In genomic region chr15:78494968-78495406, GRCm38 (mm10) we compare ENCODE assay signal across 22 mouse cellular contexts. TPM values are rescaled to one million over a fixed set of nuclear protein-coding genes. Genes with fewer than 3 reads are reported as not detected.
DNase-seq lines count a peak whose midpoint lies in the region; ATAC-seq lines count a peak whose summit lies in the region.
"Had no signal": no experiment of that assay in that cellular context is flagged by ENCODE, and none has a peak within 500 bp of the region (broad histone marks: within the 10 kb centered on the region; RNA-seq: fewer than 3 reads in every experiment).

Gene Il2rb, minus strand, starts transcription at chr15:78495271.

- peak; percentile 57 for DNase-seq in A20 (ENCODE audit: low read depth, low spot score)
- DNase-seq in CD4-positive, CD25-positive, alpha-beta regulatory T cell, adult 2 months (ENCODE audit: low read depth, low spot score) = peak; percentile 93
- DNase-seq in splenic B cell, adult 2 months (ENCODE audit: low read depth, low spot score) = peak; percentile 48
- no peak for DNase-seq in ovary, postnatal 36 days (ENCODE audit: low spot score)
- no peak for DNase-seq in embryo, embryonic 9.5 days (ENCODE audit: extremely low spot score)
- no peak for DNase-seq in hindbrain, embryonic 10.5 days (ENCODE audit: low spot score)
- DNase-seq in urinary bladder, adult 18-20 months (ENCODE audit: low spot score in 2 of 2) = no peak
- DNase-seq: adrenal gland, postnatal 36 days; cerebellum, adult 9-10 months; gastrocnemius, postnatal 10 days; heart, adult 2 months had no signal

- peak; percentile 81 for ATAC-seq in inflammation-experienced regulatory T-cells, adult 6 months
- ATAC-seq: intestine, embryonic 15.5 days; liver, embryonic 12.5 days; midbrain, embryonic 16.5 days had no signal

- H3K9me3 ChIP-seq in hindbrain, embryonic 10.5 days = no peaks in the 10 kb centered on the region
- H3K9me3 ChIP-seq: embryonic facial prominence, embryonic 15.5 days; forebrain, embryonic 10.5 days; heart, embryonic 15.5 days; intestine, embryonic 15.5 days; kidney, embryonic 15.5 days; liver, embryonic 12.5 days; lung, embryonic 15.5 days; neural tube, embryonic 13.5 days had no signal

- WGBS in hindbrain, embryonic 10.5 days = 94% methylated on average over 11 of the region's 11 CpGs

- H3K4me1 ChIP-seq in hindbrain, embryonic 10.5 days (replicated peaks) = peaks cover 21% of the 10 kb centered on the region
- H3K4me1 ChIP-seq: heart, embryonic 15.5 days; intestine, embryonic 15.5 days; kidney, embryonic 15.5 days; liver, embryonic 12.5 days; lung, embryonic 15.5 days; neural tube, embryonic 13.5 days had no signal

- H3K36me3 ChIP-seq in splenic B cell, adult 2 months (ENCODE audit: control insufficient read depth, insufficient read depth, low read length, poor library complexity, severe bottlenecking) = no peaks in the 10 kb centered on the region
- no peaks in the 10 kb centered on the region for H3K36me3 ChIP-seq in hindbrain, embryonic 10.5 days
- H3K36me3 ChIP-seq: embryonic facial prominence, embryonic 15.5 days; forebrain, embryonic 10.5 days; heart, embryonic 15.5 days; intestine, embryonic 15.5 days; kidney, embryonic 15.5 days; liver, embryonic 12.5 days; lung, embryonic 15.5 days; neural tube, embryonic 13.5 days had no signal

- no peaks in the 10 kb centered on the region for H3K27me3 ChIP-seq in splenic B cell, adult 2 months (ENCODE audit: control insufficient read depth, insufficient read depth, low read length, poor library complexity, severe bottlenecking)
- H3K27me3 ChIP-seq in hindbrain, embryonic 10.5 days (ENCODE audit: insufficient read depth, poor library complexity, severe bottlenecking) = no peaks in the 10 kb centered on the region
- H3K27me3 ChIP-seq: embryonic facial prominence, embryonic 15.5 days; heart, embryonic 15.5 days; intestine, embryonic 15.5 days; kidney, embryonic 15.5 days; liver, embryonic 12.5 days; lung, embryonic 15.5 days; neural tube, embryonic 13.5 days had no signal

- no peak within 1 kb of the TSS for H3K27ac ChIP-seq in hindbrain, embryonic 10.5 days
- H3K27ac ChIP-seq: embryonic facial prominence, embryonic 15.5 days; forebrain, embryonic 10.5 days; heart, adult 2 months; heart, embryonic 15.5 days; intestine, embryonic 15.5 days; kidney, embryonic 15.5 days; liver, embryonic 12.5 days; lung, embryonic 15.5 days; neural tube, embryonic 13.5 days had no signal

- no peak within 1 kb of the TSS for H3K4me3 ChIP-seq in hindbrain, embryonic 10.5 days
- H3K4me3 ChIP-seq: embryonic facial prominence, embryonic 15.5 days; forebrain, embryonic 10.5 days; heart, adult 2 months; heart, embryonic 15.5 days; intestine, embryonic 15.5 days; kidney, embryonic 15.5 days; liver, embryonic 12.5 days; lung, embryonic 15.5 days; neural tube, embryonic 13.5 days had no signal

RNA-seq across cellular contexts. Expression of gene Il2rb, which starts in this region (rescaled TPM):
- 100 to 1,000 TPM; 427 to 674 (median 450) TPM for polyA plus RNA-seq in inflammation-experienced regulatory T-cells, adult 6 months (2017; shearing (Covaris generic))
- not detected in 2 replicates for polyA plus RNA-seq in hindbrain, embryonic 10.5 days (2016; fragmentation: Nextera tagmentation; extraction: Ambion mirVana)
- polyA plus RNA-seq: forebrain, embryonic 10.5 days; limb, embryonic 11.5 days had no signal

Comparison
In these comparisons a context has a peak if more than half of its experiments do, and no peak if none do; other contexts are left out.
1. RNA of gene Il2rb (polyA plus RNA-seq): 427 to 674 TPM in inflammation-experienced regulatory T-cells, adult 6 months; not detected in hindbrain, embryonic 10.5 days; every median in the first group is over 100 times any median in the second.
2. DNase-seq: peak in A20 (single experiment), CD4-positive, CD25-positive, alpha-beta regulatory T cell, adult 2 months (single experiment) and splenic B cell, adult 2 months (single experiment); none in ovary, postnatal 36 days (single experiment), embryo, embryonic 9.5 days (single experiment), hindbrain, embryonic 10.5 days (single experiment) and urinary bladder, adult 18-20 months (0 of 2).